Mouse (Mus musculus) left cerebral cortex, postnatal 25 days (tissue): ENCODE measurements around the gene Tril. TPM values are rescaled to one million over a fixed set of nuclear protein-coding genes. Genes with fewer than 3 reads are reported as not detected.
A peak's percentile ranks its signal among the peaks of the same experiment; 100 is the strongest.

Experiments
- DNase-seq, 2 experiments: peaks; one replicate each; pipeline ENCODE4 v3.0.0; 2022; ENCODE audit warnings: low spot score in 2 of 2, mixed read lengths in 1 of 2
- intact Hi-C: fragments of 180-260 bp; cut with DNase I; formaldehyde crosslinking; loops from one replicate; pipeline ENCODE4 v1.15.1; 2025
- total RNA-seq, 2 experiments: library from RNA; stranded (reverse); gene quantifications; 2 replicates each; pipeline ENCODE4 v1.2.3; 2021

The Tril gene
- 10 to 100 TPM; 32.1 to 34.4 TPM for total RNA-seq

DNA sequence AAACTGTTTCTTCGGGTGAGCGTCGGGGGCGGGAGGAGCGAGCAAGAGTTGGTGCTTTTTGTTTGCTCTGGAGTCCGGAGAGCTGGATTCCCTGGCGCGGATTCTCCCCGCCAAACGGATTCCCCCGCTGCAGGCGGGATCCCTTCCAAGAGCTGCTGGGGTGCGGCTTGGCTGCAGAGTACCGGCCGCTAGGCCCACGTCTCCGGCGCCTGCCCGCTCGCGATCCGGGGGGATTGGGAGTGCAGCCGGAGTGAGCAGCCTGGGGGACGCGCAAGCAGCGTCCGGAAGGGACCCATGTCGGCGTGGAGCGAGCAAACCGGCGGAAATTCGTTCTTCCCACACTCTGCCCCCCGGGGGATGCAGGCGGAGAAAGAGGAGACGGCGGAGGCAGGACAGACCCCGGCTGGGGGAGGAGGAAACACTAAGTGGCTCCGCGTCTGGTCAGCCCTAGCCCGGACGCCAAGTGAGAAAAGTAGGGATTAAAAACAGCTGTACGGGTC, at the start of gene Tril:
Gene Tril, minus strand, starts transcription at position 345 of the 500 bp plus-strand sequence.
- DNase-seq, result peak; percentile 40 to 61

GRCm38 (mm10) chr6:53863011-53863410, 42.4 kb upstream of the Tril start:
- DNase-seq, result no peak
- intact Hi-C loops, result no loop called here

More for the DNA sequence above, at the start of gene Tril:
- intact Hi-C loops, result no loop called here

DNA sequence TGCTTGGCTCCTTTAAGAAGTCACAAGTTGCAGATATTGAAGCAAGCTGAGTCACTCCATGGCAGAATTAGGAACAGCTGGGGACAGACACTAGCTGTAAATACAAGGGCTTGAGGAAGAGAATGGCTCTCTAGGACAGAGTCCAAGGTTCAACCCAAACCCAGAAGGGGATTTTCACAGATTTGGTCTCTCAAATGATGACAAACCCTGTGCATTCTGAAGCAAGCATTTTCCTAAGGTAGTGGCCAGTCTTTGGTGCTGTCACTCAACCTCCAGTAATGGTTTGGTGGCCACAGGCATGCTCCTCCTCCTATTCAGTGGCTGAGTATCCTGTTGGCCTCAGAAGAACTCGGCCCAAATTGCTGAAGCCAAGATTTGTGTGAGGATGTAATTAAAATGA, 38.5 kb upstream of the Tril start:
- no peak for DNase-seq
- intact Hi-C loops, result no loop called here

GRCm38 (mm10) chr6:53857822-53858221, 37.2 kb upstream of the Tril start:
- intact Hi-C loops, result no loop called here

GRCm38 (mm10) chr6:53856775-53857174, 36.1 kb upstream of the Tril start:
- intact Hi-C loops, result no loop called here
- no peak for DNase-seq

More at GRCm38 (mm10) chr6:53857822-53858221, 37.2 kb upstream of the Tril start:
- no peak for DNase-seq

- intact Hi-C loops, result no loop called here
- peak in 1 of 2 experiments; percentile 24 for DNase-seq
Measured at GRCm38 (mm10) chr6:53854971-53855856, 34.6 kb upstream of the Tril start.

DNA sequence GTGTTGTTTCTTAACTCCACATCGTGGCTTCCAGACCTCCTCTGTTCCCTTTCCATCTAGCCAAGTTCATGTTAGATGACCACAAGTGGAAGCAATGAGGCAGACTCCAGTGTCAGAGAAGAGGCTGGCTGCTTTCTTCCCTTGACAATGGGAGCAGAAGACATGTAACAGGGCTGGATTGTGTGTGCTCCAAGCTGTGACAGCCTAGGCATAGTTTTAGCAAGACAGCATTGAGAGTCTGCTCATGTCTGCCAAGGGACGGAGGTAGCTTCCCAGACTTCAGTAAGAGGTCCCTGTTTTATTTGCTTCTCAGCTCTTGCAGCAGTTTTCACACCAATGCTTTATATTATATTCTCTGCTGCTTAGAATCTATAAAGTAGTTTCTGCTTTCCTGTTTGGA, 33.6 kb upstream of the Tril start:
- no peak for DNase-seq
- intact Hi-C loops, result no loop called here

DNA sequence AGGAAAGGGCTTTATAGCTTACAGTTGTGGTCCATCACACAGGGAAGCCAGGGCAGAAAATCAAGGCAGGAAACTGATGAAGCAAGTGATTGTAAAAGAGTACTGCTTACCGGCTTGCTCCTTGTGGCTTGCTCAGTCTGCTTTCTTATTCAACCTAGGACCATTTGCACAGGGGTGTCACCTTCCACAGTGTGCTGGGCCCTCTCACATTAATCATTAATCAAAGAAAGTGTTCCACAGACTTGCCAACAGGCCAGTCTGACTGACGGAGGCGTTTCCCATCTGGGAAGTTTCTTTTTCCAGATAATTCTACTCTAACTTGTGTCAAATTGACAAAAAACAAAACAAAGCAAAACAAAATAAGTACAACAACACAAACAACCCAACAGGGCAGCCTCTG, 32.9 kb upstream of the Tril start:
- DNase-seq, result no peak
- intact Hi-C loops, result no loop called here

GRCm38 (mm10) chr6:53844626-53845025, 24.0 kb upstream of the Tril start:
- intact Hi-C loops, result no loop called here
- DNase-seq, result no peak

GRCm38 (mm10) chr6:53825213-53825612, 4.6 kb upstream of the Tril start:
- intact Hi-C loops, result no loop called here
- peak in 1 of 2 experiments; percentile 14 for DNase-seq

- DNase-seq, result peak in 1 of 2 experiments; percentile 11
- intact Hi-C loops, result no loop called here
Measured at GRCm38 (mm10) chr6:53821041-53821501, 441 bp upstream of the Tril start.

DNA sequence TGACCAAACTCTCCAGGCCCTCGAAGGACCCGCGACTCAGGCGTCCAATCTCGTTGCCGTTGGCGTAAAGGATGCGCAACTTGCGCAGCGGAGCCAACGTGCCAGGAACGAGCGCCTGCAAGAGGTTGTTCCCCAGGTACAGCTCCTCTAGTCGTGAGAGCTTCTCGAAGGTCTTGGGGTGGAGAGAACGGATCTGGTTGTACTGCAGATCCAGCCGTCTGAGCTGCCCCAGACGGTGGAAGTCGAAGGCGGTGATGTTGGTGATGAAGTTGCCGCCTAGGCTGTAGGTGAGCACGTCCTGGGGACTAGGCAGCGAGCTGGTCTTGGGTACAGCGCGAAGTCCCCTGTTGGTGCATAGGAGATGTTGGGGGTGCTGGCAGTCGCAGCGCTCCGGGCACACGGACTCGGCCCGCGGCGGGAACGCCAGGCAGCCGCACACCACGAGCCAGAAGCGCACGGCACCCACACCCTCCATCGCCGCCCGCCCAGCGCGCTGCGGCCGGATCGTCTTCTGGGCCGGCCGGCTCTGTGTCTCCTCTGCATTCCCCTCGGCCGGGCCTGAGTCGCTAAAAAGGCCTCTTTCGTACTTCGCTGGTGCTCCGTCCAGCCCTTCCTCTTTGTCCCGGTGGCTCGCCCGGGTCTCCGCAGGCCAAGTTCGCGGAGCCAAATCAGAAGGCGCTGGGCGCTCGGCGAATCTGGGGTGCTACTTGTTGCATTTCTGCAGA, 707 bp downstream of the Tril start:
- intact Hi-C loops, result loop anchor here (1.0 to 5.0 kb wide), 2 partner anchors 52 to 138 kb away; no protein-coding TSS in a partner anchor
- DNase-seq, result peak in 1 of 2 experiments; percentile 14

DNA sequence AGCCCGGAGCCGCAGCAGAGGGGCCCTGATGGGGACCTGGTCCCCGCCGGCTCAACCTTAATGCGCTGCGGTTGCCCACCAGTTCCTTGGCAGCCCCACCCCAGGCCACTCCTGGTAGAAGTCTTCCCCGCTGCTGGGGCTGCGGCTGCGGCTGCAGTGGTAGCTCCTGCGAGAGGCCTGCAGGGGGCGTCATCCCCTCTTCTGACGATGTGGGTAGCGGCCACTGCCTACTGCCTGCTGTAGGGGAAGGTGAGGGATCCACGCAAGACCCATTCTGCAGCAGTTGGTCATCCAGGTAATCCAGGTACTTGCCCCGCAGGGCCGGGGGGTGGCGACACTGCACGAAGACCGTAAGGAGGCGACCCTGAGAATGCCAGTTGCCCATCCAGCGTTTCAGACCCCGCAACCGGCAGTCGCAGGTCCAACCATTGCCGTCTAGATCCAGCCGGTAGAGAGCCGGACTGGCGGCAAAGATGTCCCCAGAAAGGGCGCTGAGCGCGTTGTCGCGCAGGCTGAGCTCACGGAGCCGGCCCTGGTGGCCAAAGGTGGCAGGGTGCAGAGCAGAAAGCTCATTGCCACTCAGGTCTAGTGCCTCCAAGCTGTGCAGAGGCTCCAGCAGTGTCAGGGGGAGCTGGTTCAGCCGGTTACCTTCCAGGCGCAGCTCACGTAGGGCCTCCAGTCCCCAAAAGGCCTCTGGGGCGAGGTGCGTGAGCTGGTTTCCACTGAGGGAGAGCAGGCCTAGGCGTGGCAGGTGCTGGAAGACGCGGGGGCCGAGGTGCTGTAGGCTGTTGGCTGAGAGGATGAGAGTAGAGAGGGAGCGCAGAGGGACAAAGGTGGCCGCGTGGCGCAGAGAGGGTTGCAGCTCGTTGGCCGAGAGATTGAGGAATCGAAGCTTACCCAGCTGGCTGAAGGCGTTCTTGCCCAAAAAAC, 1.6 kb downstream of the Tril start:
- peak in 1 of 2 experiments; percentile 30 for DNase-seq
- intact Hi-C loops, result loop anchor here (1.0 to 5.0 kb wide), 2 partner anchors 53 to 139 kb away; no protein-coding TSS in a partner anchor

DNA sequence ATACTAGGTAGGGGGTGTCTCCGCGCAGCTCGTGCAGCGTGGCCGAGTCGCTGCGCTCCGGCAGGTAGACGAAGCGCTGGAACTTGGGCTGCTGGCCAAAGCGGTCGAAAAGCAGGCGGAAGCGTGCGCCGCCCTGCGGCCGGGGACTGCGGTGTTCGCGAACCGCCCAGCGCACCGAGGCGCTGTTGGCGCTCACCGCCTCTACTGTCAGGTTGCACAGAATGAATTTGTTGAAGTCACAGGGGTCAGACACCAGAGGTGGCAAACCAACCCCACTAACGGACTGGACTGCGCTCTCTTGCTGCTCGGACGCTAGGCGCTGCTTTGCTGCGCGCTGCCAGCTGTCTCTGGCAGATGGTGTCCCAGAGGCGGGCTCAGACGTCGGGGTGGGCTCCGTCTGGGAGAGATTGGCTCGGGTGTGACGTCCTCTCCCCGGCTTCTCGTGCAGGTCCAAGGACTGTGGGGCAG, 2.3 kb downstream of the Tril start:
- intact Hi-C loops, result loop anchor here (5.0 kb wide), 1 partner anchor 54 kb away; no protein-coding TSS in a partner anchor
- peak; percentile 46 to 59 for DNase-seq

- intact Hi-C loops, result loop anchor here (5.0 kb wide), 1 partner anchor 55 kb away; no protein-coding TSS in a partner anchor
Measured at GRCm38 (mm10) chr6:53817763-53818174, 2.9 kb downstream of the Tril start.

GRCm38 (mm10) chr6:53816661-53817060, 4.0 kb downstream of the Tril start:
- intact Hi-C loops, result loop anchor here (5.0 kb wide), 1 partner anchor 56 kb away; no protein-coding TSS in a partner anchor
- no peak for DNase-seq

More at GRCm38 (mm10) chr6:53817763-53818174, 2.9 kb downstream of the Tril start:
- no peak for DNase-seq

DNA sequence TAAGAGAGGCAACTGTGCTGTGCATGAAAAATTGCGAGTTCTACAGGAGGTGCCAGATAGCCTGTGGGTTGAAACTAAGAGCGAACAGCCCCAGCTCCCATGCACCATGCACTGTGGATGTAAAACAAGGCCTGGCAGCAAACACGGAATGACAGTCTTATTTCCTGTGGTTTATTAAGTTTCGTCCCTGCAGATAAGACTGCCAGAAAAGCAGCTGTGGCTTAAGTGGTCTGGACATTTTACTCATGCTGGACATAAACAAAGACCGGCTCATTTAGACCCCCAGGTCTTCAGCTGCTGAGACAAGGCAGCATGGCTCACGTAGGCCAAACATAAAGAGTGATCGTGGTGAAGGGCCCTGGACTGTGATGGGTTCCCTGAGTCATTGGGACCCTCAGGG, 4.9 kb downstream of the Tril start:
- DNase-seq, result no peak
- intact Hi-C loops, result loop anchor here (5.0 kb wide), 1 partner anchor 57 kb away; no protein-coding TSS in a partner anchor

- intact Hi-C loops, result no loop called here
- DNase-seq, result no peak
Measured at GRCm38 (mm10) chr6:53814214-53814613, 6.4 kb downstream of the Tril start.

- no peak for DNase-seq
- intact Hi-C loops, result no loop called here
Measured at GRCm38 (mm10) chr6:53812242-53812641, 8.4 kb downstream of the Tril start.
